Mouse (Mus musculus) kidney, postnatal 14 days (tissue): ENCODE results near the gene Fam117b.

Experiments
- DNase-seq: peaks from one replicate; pipeline ENCODE4 v3.0.0; 2022; ENCODE audit warnings: mixed read lengths

The Fam117b gene

DNA sequence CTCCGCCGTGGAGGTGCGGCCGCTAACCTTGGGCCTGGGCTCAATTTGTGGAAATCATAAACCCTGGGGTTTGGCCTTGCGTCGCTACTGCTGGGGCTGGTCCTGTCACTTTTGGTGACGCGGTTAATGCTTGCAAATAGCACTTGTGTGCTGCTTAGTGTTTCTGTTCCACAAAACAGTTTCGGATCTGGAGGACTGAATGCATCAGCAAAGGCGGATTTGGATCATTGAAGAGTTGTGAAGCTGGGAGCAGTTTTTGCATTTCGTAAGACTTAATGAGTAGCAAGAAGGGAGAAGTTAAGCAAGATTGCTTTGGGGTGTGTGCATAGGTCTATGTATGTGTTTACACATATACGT lies 1.0 kb downstream of the Fam117b start:
- DNase-seq = no peak

- DNase-seq = no peak
These were observed 2.0 kb downstream of the Fam117b start for GRCm38 (mm10) chr1:59914799-59915198.

GRCm38 (mm10) chr1:59915843-59916610 lies 3.2 kb downstream of the Fam117b start:
- DNase-seq = peak; percentile 43

- no peak for DNase-seq
These were observed 4.6 kb downstream of the Fam117b start for GRCm38 (mm10) chr1:59917401-59917800.

DNA sequence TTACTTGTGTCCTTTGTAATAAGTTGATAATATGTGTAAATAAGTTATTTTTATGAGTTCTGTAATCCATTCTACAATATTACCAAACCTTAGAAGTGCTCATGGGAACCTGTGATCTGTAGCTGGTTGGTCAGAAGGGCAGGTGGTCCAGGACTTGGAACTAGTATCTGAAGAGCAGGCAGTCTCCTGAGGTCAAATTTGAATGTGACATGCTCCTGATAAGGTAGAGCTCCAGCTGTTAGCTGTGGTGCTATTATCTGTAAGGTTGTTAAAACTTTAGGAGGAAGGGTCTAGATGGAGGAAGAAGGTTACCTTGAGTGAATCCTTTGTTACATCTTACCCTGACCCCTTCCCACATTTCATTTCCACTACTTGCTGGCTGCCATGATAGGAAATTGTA lies 5.3 kb downstream of the Fam117b start:
- DNase-seq = no peak

- peak; percentile 27 for DNase-seq
These were observed 10.4 kb downstream of the Fam117b start for GRCm38 (mm10) chr1:59923201-59923600.

DNA sequence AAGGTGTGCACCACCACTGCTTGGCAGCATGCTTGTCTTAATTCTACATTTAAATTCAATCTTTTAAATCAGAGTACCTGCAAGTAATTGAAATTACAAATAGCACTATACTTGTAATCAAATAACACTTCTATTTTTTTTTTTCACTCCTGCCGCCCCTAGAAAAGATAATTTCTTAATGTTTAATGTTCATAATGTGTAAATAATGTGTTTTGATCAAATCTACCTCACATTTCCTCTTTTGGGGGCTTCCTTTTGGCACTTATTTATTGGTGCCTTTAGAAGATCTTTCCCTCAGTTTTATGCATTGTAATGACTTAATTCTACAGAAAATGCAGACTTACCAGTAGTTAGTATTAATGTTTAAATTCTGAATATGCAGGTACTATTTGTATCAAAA lies 10.9 kb downstream of the Fam117b start:
- DNase-seq = no peak

- DNase-seq = no peak
These were observed 11.6 kb downstream of the Fam117b start for GRCm38 (mm10) chr1:59924411-59924810.

DNA sequence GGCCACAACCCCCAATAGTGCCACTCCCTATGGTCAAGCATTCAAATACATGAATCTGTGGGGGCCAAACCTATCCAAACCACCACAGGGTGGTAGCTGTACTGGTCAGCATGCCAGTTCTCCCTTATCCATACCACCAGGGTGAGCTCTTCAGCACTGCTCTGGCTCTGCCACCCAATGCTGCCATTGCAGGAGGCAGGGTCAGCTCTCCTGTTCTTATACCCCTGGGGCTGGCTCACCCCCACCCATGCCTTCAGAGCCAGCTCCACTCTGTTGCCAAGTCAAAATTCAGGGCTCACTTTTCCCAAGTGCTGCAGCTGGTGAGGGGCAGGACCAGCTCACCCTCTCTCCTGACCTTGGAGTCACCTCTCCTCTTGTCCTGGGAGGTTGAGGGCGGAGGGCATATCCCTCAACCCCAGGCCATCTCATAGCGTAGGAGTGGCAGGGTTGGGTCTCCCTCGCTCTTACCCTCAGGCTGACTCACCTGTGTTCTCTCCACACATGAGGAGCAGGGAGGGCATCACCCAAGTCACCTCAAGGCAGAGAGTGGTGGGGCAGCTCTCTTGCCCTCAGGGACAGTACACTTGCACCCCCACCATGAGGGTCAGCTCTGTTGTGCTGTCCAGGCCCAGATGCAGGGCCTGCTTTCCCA lies 13.3 kb downstream of the Fam117b start:
- DNase-seq = no peak

DNA sequence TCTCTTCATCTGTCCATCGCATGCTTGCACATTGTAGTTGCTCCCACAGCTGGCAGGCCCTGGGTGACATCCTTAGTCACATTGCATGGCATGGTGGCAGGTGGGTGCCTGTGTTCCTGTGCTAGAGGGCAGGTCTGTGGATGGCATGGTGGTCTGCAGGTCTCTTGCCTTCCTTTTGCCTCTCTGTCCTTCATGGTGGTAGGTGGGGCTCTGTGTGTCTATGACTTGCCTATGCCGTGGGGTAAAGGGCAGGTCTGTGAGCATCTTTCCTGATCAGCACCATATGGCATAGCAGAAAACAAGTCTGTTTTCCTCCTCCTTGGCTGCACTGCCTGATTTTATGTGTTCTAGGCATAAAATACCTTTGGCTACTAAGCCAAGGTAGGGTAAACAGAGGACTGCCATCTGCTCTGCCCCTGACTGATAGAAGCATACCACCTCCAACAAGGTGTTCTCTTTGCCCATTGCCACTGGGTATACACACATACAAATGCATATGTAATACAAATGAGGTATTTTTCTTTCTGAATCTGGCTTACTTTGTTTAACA lies 14.4 kb downstream of the Fam117b start:
- no peak for DNase-seq

DNA sequence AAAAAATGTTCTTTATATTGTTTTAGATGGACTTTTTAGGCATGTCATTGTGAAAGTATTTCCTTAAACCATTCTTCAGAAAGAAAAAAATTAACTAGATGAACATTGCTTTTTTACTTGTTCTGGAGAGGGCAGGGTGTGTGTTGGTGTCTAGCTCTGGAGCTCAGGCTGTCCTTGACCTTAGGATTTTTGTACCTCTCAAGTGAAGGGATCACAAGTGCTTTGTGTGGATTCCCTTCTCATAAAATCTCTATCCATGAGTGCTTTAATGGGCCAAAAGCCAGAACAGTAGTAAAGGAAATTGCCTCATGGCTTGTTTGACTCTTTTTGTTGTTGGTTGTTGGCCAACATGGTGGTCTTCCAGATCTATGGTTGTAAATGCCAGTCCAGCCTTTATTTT lies 18.1 kb downstream of the Fam117b start:
- DNase-seq = peak; percentile 17

- no peak for DNase-seq
These were observed 20.2 kb downstream of the Fam117b start for GRCm38 (mm10) chr1:59932991-59933390.

DNA sequence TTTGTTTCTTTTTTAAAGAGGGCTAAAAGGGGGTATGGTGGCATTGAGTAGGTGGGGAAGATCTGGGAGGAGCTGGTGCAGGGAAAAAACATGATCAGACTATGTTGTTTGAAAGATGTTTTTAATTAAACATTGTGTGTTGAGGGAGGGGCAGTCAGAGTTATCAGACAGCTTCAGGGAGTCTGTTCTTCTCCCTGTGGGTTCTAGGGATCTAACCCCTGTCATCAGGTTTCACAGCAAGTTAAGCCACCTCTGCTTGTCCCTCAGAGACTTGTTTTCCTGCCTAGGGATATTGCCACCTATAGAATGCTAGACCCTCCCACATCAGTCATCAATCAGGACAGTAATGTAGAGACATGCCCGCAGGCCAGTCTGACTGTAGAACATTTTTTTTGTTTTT lies 28.3 kb downstream of the Fam117b start:
- no peak for DNase-seq

DNA sequence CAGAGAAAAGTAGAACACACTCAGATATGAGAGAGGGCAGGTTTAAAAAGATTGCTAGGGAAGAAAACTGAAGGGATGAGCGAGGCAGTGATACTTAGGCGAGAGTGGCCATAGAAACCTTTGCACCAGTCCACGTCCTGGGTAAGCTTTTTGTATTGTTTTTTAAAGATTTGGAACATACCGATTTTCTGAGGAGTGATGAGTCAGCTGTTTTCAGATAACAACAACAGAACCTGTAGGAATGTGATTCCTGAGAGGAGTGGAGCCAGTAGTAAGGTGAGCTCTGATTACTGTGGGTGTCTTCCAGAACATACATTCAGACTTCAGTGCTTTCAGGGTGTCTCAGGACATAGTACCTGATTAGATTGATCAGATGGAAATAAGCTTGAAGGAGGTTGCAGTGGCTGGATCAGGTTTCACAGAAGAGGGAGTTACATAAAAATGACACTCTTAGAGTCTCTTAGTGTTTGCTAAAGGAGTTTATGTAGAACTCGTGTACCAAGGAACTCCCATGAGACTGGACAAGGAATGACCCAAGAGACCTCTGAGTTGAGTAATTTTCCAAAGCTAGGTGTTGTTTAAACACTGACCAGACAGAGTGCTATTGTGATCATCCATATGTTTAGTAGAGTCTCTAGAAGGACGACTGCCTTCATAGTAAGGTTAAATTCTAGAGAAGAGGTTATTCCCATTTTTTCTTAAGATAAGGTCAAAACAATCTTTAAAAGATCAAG lies 29.4 kb downstream of the Fam117b start:
- no peak for DNase-seq

- peak; percentile 27 for DNase-seq
These were observed 31.0 kb downstream of the Fam117b start for GRCm38 (mm10) chr1:59943825-59944224.

DNA sequence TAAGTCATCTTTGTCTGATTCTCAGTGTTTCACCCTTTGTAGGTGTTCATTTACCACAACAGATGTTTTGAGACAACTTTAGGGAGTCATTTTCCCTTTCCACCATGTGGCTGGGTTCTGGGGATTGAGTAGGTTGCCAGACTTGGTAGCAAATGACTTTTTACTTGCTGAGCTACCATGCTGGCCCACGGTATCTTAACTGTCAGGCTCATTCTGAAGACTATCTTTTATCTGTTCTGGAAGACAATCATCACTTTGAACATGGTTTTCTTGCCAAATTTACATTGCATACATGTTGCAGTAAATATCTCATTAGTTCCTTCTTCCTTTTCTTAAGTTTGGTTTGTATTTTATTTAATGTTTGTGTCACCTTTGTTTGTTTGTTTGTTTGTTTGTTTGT lies 33.2 kb downstream of the Fam117b start:
- no peak for DNase-seq

- no peak for DNase-seq
These were observed 34.7 kb downstream of the Fam117b start for GRCm38 (mm10) chr1:59947509-59947908.

GRCm38 (mm10) chr1:59957206-59957605 lies 44.4 kb downstream of the Fam117b start:
- DNase-seq = no peak

GRCm38 (mm10) chr1:59959941-59960340 lies 47.1 kb downstream of the Fam117b start:
- DNase-seq = no peak

DNA sequence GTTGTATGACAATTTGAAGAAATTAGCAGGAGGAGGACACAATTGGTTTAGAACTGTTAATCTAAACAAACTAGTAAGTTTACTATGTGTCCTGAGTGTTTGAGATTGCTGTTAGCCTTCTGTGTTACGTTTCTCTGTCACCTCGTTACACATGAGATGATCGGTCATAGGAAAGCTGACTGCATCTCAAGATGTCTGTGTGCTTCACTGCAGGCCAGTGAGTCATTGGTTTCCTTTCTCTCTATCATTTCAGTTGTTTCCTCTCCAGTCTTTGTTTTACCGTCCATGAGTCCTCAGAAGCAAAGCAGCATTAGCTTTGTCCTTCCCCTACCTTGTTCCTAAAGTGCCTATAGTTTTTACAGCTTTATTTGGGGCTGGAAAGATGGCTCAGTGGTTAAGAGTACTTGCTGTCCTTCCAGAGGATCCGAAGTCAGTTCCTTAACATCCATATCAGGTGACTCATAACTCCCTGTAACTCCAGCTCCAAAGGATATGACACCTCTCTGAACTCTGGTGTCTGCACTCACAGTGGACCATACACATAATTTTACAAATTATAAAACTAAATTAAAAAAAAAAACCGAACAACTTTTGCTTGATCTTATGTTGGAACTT lies 53.5 kb downstream of the Fam117b start:
- DNase-seq = no peak

- peak; percentile 49 for DNase-seq
These were observed 54.5 kb downstream of the Fam117b start for GRCm38 (mm10) chr1:59967291-59967690.

DNA sequence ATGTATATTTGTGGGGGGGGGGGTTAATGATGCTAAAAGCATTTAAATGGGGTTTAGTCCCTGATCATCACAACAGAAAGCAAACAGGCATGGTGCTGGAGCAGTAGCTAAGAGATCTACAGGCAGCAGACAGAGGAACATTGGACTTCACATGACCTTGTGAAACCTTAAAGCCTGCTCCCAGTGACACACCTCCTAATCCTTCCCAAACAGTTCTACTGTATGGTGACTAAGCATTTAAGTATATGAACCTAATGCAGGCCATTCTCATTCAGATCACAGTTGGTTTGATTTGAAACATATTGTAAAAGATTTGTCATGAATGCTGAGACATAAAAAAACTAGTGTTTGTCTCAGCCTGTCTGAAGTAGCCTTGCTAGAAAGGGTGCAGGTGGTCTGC lies 73.8 kb downstream of the Fam117b start:
- DNase-seq = no peak

- DNase-seq = no peak
These were observed 74.7 kb downstream of the Fam117b start for GRCm38 (mm10) chr1:59987399-59988040.
